ENCODE assay signal across 28 mouse cellular contexts in the genomic region with DNA sequence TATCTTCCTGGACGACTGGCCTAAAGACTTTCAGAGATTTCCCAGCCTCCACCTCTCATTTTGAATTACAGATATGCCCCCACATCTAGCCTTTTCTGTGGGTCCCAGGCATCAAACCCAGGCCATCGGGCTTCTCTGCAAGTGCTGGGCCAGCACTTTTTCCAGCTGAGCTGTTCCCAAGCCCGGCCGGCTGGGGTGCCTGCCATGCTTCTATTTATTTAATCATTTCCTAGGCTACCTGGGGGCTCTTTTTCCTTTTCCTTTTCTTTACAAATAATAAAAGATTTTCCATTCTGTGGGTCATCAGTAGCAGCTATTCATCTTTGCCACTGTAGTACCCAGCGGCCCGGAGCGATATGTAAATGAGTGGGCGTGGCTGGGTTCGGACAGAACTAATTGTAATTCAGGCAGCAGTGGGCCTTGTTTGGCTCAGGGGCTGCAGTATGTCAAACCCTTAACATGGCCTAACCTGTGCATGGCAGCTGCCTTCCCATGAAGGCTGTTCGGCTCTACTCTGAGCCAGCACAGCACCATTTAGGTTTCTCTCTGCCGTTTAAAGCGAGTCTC. TPM values are rescaled to one million over a fixed set of nuclear protein-coding genes. Genes with fewer than 3 reads are reported as not detected.
A peak's percentile ranks its signal among the peaks of the same experiment; 100 is the strongest.
DNase-seq lines count a peak whose midpoint lies in the region; ATAC-seq and TF ChIP-seq lines count a peak whose summit lies in the region.
"Had no signal": no experiment of that assay in that cellular context is flagged by ENCODE, and none has a peak within 500 bp of the region (broad histone marks: within the 10 kb centered on the region; RNA-seq: fewer than 3 reads in every experiment).

No protein-coding gene starts in this region.

- no peak overlapping the region for H3K27ac ChIP-seq in hindbrain, embryonic 11.5 days (ENCODE audit: low read depth, low read length)
- no peak overlapping the region for H3K27ac ChIP-seq in hindbrain, embryonic 10.5 days
- no peak overlapping the region for H3K27ac ChIP-seq in ES-E14 (ENCODE audit: insufficient read depth, low read depth, low read length, poor library complexity, severe bottlenecking)
- H3K27ac ChIP-seq: embryonic facial prominence, embryonic 13.5 days; gastrocnemius, adult 2 months; heart, adult 2 months; hindbrain, postnatal 0 days; intestine, embryonic 15.5 days; midbrain, embryonic 12.5 days had no signal

- WGBS in hindbrain, embryonic 11.5 days = 68% methylated on average over 12 of the region's 12 CpGs
- WGBS in hindbrain, embryonic 10.5 days = 76% methylated on average over 12 of the region's 12 CpGs

- no peaks in the 10 kb centered on the region for H3K9me3 ChIP-seq in hindbrain, embryonic 11.5 days (ENCODE audit: control insufficient read depth, low read length)
- peaks cover 6% of the 10 kb centered on the region; the same call in 1 of the 2 replicates for H3K9me3 ChIP-seq in hindbrain, embryonic 10.5 days
- H3K9me3 ChIP-seq in E14TG2a.4 (ENCODE audit: low read length) (no peaks in the 10 kb centered on the region), ES-E14 (ENCODE audit: control insufficient read depth, insufficient read depth, low read depth, low read length) (no peaks in the 10 kb centered on the region)
- H3K9me3 ChIP-seq: embryonic facial prominence, embryonic 13.5 days; heart, embryonic 12.5 days; intestine, embryonic 15.5 days; liver, embryonic 12.5 days; midbrain, embryonic 12.5 days; neural tube, embryonic 13.5 days had no signal

- in situ Hi-C loops in ES-E14 (cut with MboI; ENCODE audit: low sequenced_read_pairs in 2 of 2, unreplicated experiment in 2 of 2) = no loop called here

- H3K4me3 ChIP-seq in hindbrain, embryonic 11.5 days (ENCODE audit: low read depth, low read length) = no peak overlapping the region
- no peak overlapping the region for H3K4me3 ChIP-seq in hindbrain, embryonic 10.5 days
- H3K4me3 ChIP-seq in E14TG2a.4 (replicated peaks; ENCODE audit: low read length) (peak overlapping the region; percentile 29; the same call in 1 of the 2 replicates), ES-E14 (ENCODE audit: insufficient read depth in 1 of 2, low read depth in 1 of 2, low read length in 2 of 2, poor library complexity in 1 of 2, severe bottlenecking in 1 of 2) (no peak overlapping the region), myocyte (no peak overlapping the region)
- H3K4me3 ChIP-seq: embryonic facial prominence, embryonic 13.5 days; gastrocnemius, adult 2 months; heart, adult 2 months; heart, embryonic 12.5 days; intestine, embryonic 15.5 days; liver, embryonic 12.5 days; midbrain, embryonic 12.5 days; neural tube, embryonic 13.5 days had no signal

- no peak overlapping the region for H3K4me2 ChIP-seq in hindbrain, embryonic 11.5 days (replicated peaks; ENCODE audit: low read depth, low read length)
- H3K4me2 ChIP-seq in myocyte (ENCODE audit: low read depth) = peak overlapping the region; percentile 72
- H3K4me2 ChIP-seq: embryonic facial prominence, embryonic 13.5 days; heart, embryonic 12.5 days; intestine, embryonic 15.5 days; liver, embryonic 12.5 days; midbrain, embryonic 12.5 days; neural tube, embryonic 13.5 days had no signal

- TF ChIP-seq CTCF in E14TG2a.4 (conservative IDR thresholded peaks at IDR 0.05; ENCODE audit: low read length) = no peak

- H3ac ChIP-seq in myocyte (ENCODE audit: control insufficient read depth, insufficient read length) = no peak overlapping the region

- H3K79me2 ChIP-seq in myocyte (ENCODE audit: control insufficient read depth, insufficient read depth) = peaks cover 40% of the 10 kb centered on the region

- no peak for ATAC-seq in hindbrain, embryonic 11.5 days (ENCODE audit: low FRiP score)
- ATAC-seq in CD4-positive, CD25-positive, alpha-beta regulatory T cell, adult 4 months = no peak
- ATAC-seq: activated CD4-positive, CD25-positive, alpha-beta regulatory T cell, adult 4 months; forebrain, embryonic 16.5 days; hindbrain, postnatal 0 days; intestine, embryonic 15.5 days; liver, embryonic 12.5 days; liver, postnatal 0 days had no signal

- DNase-seq in hindbrain, embryonic 11.5 days (ENCODE audit: low spot score) = peak; percentile 13
- no peak for DNase-seq in hindbrain, embryonic 10.5 days (ENCODE audit: low spot score)
- DNase-seq in ES-E14 (ENCODE audit: low read depth, low spot score) = no peak
- DNase-seq in cerebellum, postnatal 4 days (ENCODE audit: low spot score in 2 of 2) = no peak
- DNase-seq: adrenal gland, adult 8-10 months; cerebellum, adult 8-10 months; gastrocnemius, adult 2 months; gastrocnemius, postnatal 36 days; heart, adult 2 months; heart, postnatal 4 days; kidney, postnatal 4 days; layer of hippocampus, postnatal 36 days; left cerebral cortex, postnatal 4 days; liver, postnatal 0 days; lung, postnatal 36 days; thymus, postnatal 4 days had no signal

- no peaks in the 10 kb centered on the region for H3K27me3 ChIP-seq in hindbrain, embryonic 11.5 days (ENCODE audit: control insufficient read depth, insufficient read depth, low read length)
- H3K27me3 ChIP-seq in hindbrain, embryonic 10.5 days (ENCODE audit: insufficient read depth, poor library complexity, severe bottlenecking) = no peaks in the 10 kb centered on the region
- H3K27me3 ChIP-seq in E14TG2a.4 (ENCODE audit: insufficient read depth, low read length) = no peaks in the 10 kb centered on the region
- no peaks in the 10 kb centered on the region for H3K27me3 ChIP-seq in myocyte (ENCODE audit: control insufficient read depth, insufficient read depth, insufficient read length)
- H3K27me3 ChIP-seq: embryonic facial prominence, embryonic 13.5 days; heart, embryonic 12.5 days; intestine, embryonic 15.5 days; liver, embryonic 12.5 days; midbrain, embryonic 12.5 days; neural tube, embryonic 13.5 days had no signal

- 0 out of 2 replicates have a peak, but pooled peaks cover 3% of the 10 kb centered on the region for H3K36me3 ChIP-seq in hindbrain, embryonic 11.5 days (ENCODE audit: control insufficient read depth, insufficient read depth, low read length)
- peaks cover 77% of the 10 kb centered on the region for H3K36me3 ChIP-seq in hindbrain, embryonic 10.5 days
- H3K36me3 ChIP-seq in E14TG2a.4 (ENCODE audit: insufficient read depth, low read length) = peaks cover 64% of the 10 kb centered on the region
- H3K36me3 ChIP-seq in ES-E14 (ENCODE audit: control insufficient read depth, insufficient read depth, low read length, poor library complexity, severe bottlenecking) = peaks cover 19% of the 10 kb centered on the region; the same call in 1 of the 2 replicates
- no peaks in the 10 kb centered on the region for H3K36me3 ChIP-seq in myocyte (ENCODE audit: control insufficient read depth, insufficient read depth)
- H3K36me3 ChIP-seq: neural tube, embryonic 13.5 days had no signal

- TF ChIP-seq POLR2A in myocyte (IDR thresholded peaks at IDR 0.05; ENCODE audit: insufficient read length, low read depth) = no peak

- no peak overlapping the region for H3K9ac ChIP-seq in hindbrain, embryonic 11.5 days (ENCODE audit: low read depth, low read length)
- no peak overlapping the region for H3K9ac ChIP-seq in ES-E14 (ENCODE audit: insufficient read depth, low read depth, low read length, poor library complexity, severe bottlenecking)
- H3K9ac ChIP-seq: embryonic facial prominence, embryonic 13.5 days; heart, embryonic 12.5 days; intestine, embryonic 15.5 days; liver, embryonic 12.5 days; liver, postnatal 0 days; midbrain, embryonic 12.5 days; neural tube, embryonic 13.5 days had no signal

- H3K4me1 ChIP-seq in hindbrain, embryonic 11.5 days (replicated peaks; ENCODE audit: control insufficient read depth, insufficient read depth, low read length) = 0 out of 2 replicates have a peak, but pooled peaks cover 2% of the 10 kb centered on the region
- H3K4me1 ChIP-seq in hindbrain, embryonic 10.5 days (replicated peaks) = peaks cover 41% of the 10 kb centered on the region
- H3K4me1 ChIP-seq in E14TG2a.4 (replicated peaks; ENCODE audit: low read depth, low read length) (peaks cover 85% of the 10 kb centered on the region), ES-E14 (ENCODE audit: control insufficient read depth in 2 of 2, insufficient read depth in 2 of 2, low read length in 2 of 2, poor library complexity in 1 of 2) (peaks cover 3 to 7% of the 10 kb centered on the region in 2 experiments; a peak in 2 of 4 replicates)

TF ChIP-seq in ES-E14, 5 proteins besides CTCF, POLR2A, EP300 and RAD21:
- TF ChIP-seq CHD2 (IDR thresholded peaks at IDR 0.05; ENCODE audit: low read depth, low read length) (no peak), ZC3H11A (IDR thresholded peaks at IDR 0.05; ENCODE audit: borderline replicate concordance, low read depth, low read length) (no peak), MAFK (IDR thresholded peaks at IDR 0.05; ENCODE audit: insufficient read depth, low read depth, low read length) (0 out of 2 replicates have a peak, but pooled peaks have one; percentile 37), ZNF384 (IDR thresholded peaks at IDR 0.05; ENCODE audit: low read depth, low read length) (no peak), HCFC1 (IDR thresholded peaks at IDR 0.05; ENCODE audit: borderline replicate concordance, insufficient read depth, low read length) (no peak)
TF ChIP-seq in ES-E14: peak in this region for 1.

TF ChIP-seq in myocyte, 11 proteins besides CTCF, POLR2A, EP300 and RAD21:
- no peak for TF ChIP-seq CEBPB (IDR thresholded peaks at IDR 0.05; ENCODE audit: insufficient read depth, poor library complexity, severe bottlenecking)
- TF ChIP-seq MYOG (IDR thresholded peaks at IDR 0.05; ENCODE audit: control insufficient read depth in 1 of 3, insufficient read depth in 1 of 3, insufficient read length in 2 of 3, low read depth in 2 of 3) = no peak
- no peak for TF ChIP-seq MYOD1 (IDR thresholded peaks at IDR 0.05; ENCODE audit: control insufficient read depth in 1 of 3, insufficient read length in 2 of 3, low read depth in 2 of 3)
- TF ChIP-seq USF1 (IDR thresholded peaks at IDR 0.05; ENCODE audit: low read depth) = no peak
- TF ChIP-seq REST (IDR thresholded peaks at IDR 0.05; ENCODE audit: insufficient read depth, insufficient read length) = no peak
- TF ChIP-seq POLR2AphosphoS2 (IDR thresholded peaks at IDR 0.05; ENCODE audit: insufficient read length, low read depth) = no peak
- TF ChIP-seq E2F4 (IDR thresholded peaks at IDR 0.05; ENCODE audit: insufficient read depth) = no peak
- no peak for TF ChIP-seq TCF3 (IDR thresholded peaks at IDR 0.05; ENCODE audit: insufficient read length, low read depth)

RNA-seq across cellular contexts. Expression of a gene that starts 4.3 kb away (rescaled TPM):
- polyA plus RNA-seq in hindbrain, embryonic 11.5 days (2014; fragmentation: Nextera tagmentation; extraction: Ambion mirVana) = 27.1 and 33.6 TPM in 2 replicates
- polyA plus RNA-seq in hindbrain, embryonic 10.5 days (2016; fragmentation: Nextera tagmentation; extraction: Ambion mirVana) = 40.4 and 46.2 TPM in 2 replicates
- total RNA-seq in ES-E14 (2012; rRNA removed) = 43.4 and 62.0 TPM in 2 replicates
- 8.5 TPM for polyA plus RNA-seq in myocyte (2012; fragmentation: generic; extraction: Trizol)
- polyA plus RNA-seq in CD4-positive, CD25-positive, alpha-beta regulatory T cell, adult 4 months (2017; shearing (Covaris generic)) = 1 to 10 TPM; 3.8 to 4.9 TPM
